Mouse (Mus musculus): Measurements from ENCODE around the gene Pbld1. TPM values are rescaled to one million over a fixed set of nuclear protein-coding genes. Genes with fewer than 3 reads are reported as not detected.

Gene Pbld1
- polyA plus RNA-seq, 1 experiment from 2014 or later, result 0.58 TPM

Other genes starting within 250 kb of the Pbld1 start
- gene Tet1, start 151.2 kb upstream of the Pbld1 start, polyA plus RNA-seq (2014; fragmentation: Nextera tagmentation; extraction: Ambion mirVana), result 22.2 and 26.7 TPM in 2 replicates
- 13.9 and 15.0 TPM in 2 replicates for gene Slc25a16, start 139.5 kb upstream of the Pbld1 start, polyA plus RNA-seq (2014; fragmentation: Nextera tagmentation; extraction: Ambion mirVana)
- 11.0 and 11.9 TPM in 2 replicates for gene Dna2, start 113.1 kb upstream of the Pbld1 start, polyA plus RNA-seq (2014; fragmentation: Nextera tagmentation; extraction: Ambion mirVana)
- 23.5 and 26.3 TPM in 2 replicates for gene Rufy2, start 79.9 kb upstream of the Pbld1 start, polyA plus RNA-seq (2014; fragmentation: Nextera tagmentation; extraction: Ambion mirVana)
- 51.8 and 56.4 TPM in 2 replicates for gene Hnrnph3, start 35.9 kb upstream of the Pbld1 start, polyA plus RNA-seq (2014; fragmentation: Nextera tagmentation; extraction: Ambion mirVana)
- 1.1 and 1.5 TPM in 2 replicates for gene Pbld2, start 35.8 kb upstream of the Pbld1 start, polyA plus RNA-seq (2014; fragmentation: Nextera tagmentation; extraction: Ambion mirVana)
- gene Atoh7, start 39.5 kb downstream of the Pbld1 start, polyA plus RNA-seq (2014; fragmentation: Nextera tagmentation; extraction: Ambion mirVana), result 1.1 TPM in 1 of 2 replicates, not detected in the other
- gene Mypn, start 143.8 kb downstream of the Pbld1 start, polyA plus RNA-seq (2014; fragmentation: Nextera tagmentation; extraction: Ambion mirVana), result 8.2 and 11.2 TPM in 2 replicates
- 37.1 and 38.6 TPM in 2 replicates for gene Herc4, start 183.6 kb downstream of the Pbld1 start, polyA plus RNA-seq (2014; fragmentation: Nextera tagmentation; extraction: Ambion mirVana)

Measured in embryonic facial prominence, embryonic 14.5 days (tissue).